15 mouse cellular contexts compared by ENCODE assay signal in genomic region chr8:10897573-10897972, GRCm38 (mm10).
DNase-seq lines count a peak whose midpoint lies in the region; ATAC-seq lines count a peak whose summit lies in the region.
"Had no signal": no experiment of that assay in that cellular context is flagged by ENCODE, and none has a peak within 500 bp of the region (broad histone marks: within the 10 kb centered on the region; RNA-seq: fewer than 3 reads in every experiment).

No protein-coding gene starts in this region.

- no peaks in the 10 kb centered on the region for H3K9me3 ChIP-seq in heart, embryonic 14.5 days (ENCODE audit: control insufficient read depth, low read length)
- no peaks in the 10 kb centered on the region for H3K9me3 ChIP-seq in forebrain, embryonic 14.5 days (replicated peaks; ENCODE audit: control insufficient read depth, low read length)
- no peaks in the 10 kb centered on the region for H3K9me3 ChIP-seq in hindbrain, embryonic 14.5 days (ENCODE audit: control insufficient read depth, low read length)
- H3K9me3 ChIP-seq in midbrain, embryonic 16.5 days (replicated peaks; ENCODE audit: control insufficient read depth, low read length, poor library complexity, severe bottlenecking): no peaks in the 10 kb centered on the region
- H3K9me3 ChIP-seq: embryonic facial prominence, embryonic 15.5 days; G1E had no signal

- no peaks in the 10 kb centered on the region for H3K36me3 ChIP-seq in heart, embryonic 14.5 days (ENCODE audit: control insufficient read depth, insufficient read depth, low read length)
- H3K36me3 ChIP-seq in forebrain, embryonic 14.5 days (ENCODE audit: control insufficient read depth, insufficient read depth, low read length): no peaks in the 10 kb centered on the region
- H3K36me3 ChIP-seq in hindbrain, embryonic 14.5 days (replicated peaks; ENCODE audit: control insufficient read depth, insufficient read depth): no peaks in the 10 kb centered on the region
- H3K36me3 ChIP-seq in midbrain, embryonic 16.5 days (ENCODE audit: control insufficient read depth, insufficient read depth, low read length): no peaks in the 10 kb centered on the region
- H3K36me3 ChIP-seq: embryonic facial prominence, embryonic 15.5 days; G1E had no signal

- peak; percentile 48; the same call in 1 of the 2 replicates for ATAC-seq in heart, embryonic 14.5 days (ENCODE audit: insufficient number of reproducible peaks, insufficient read depth, low FRiP score, low read depth)
- peak; percentile 47; the same call in 1 of the 2 replicates for ATAC-seq in forebrain, embryonic 14.5 days
- ATAC-seq in hindbrain, embryonic 14.5 days (ENCODE audit: low FRiP score): no peak; the same call in 1 of the 2 replicates
- peak; percentile 29; the same call in 1 of the 2 replicates for ATAC-seq in midbrain, embryonic 16.5 days
- ATAC-seq: intestine, postnatal 0 days had no signal

- H3K27ac ChIP-seq in heart, embryonic 14.5 days (replicated peaks in 1 of 2; ENCODE audit: control insufficient read depth in 1 of 2, insufficient read depth in 1 of 2, low read depth in 2 of 2, low read length in 2 of 2): peak overlapping the region; percentile 49 to 64
- H3K27ac ChIP-seq in forebrain, embryonic 14.5 days (ENCODE audit: low read depth, low read length): no peak overlapping the region
- no peak overlapping the region for H3K27ac ChIP-seq in hindbrain, embryonic 14.5 days
- H3K27ac ChIP-seq in midbrain, embryonic 16.5 days (ENCODE audit: low read length): no peak overlapping the region
- H3K27ac ChIP-seq: embryonic facial prominence, embryonic 15.5 days; liver, embryonic 14.5 days had no signal

- H3K4me2 ChIP-seq in heart, embryonic 14.5 days (ENCODE audit: low read length): 0 out of 2 replicates have a peak overlapping the region, but pooled peaks have one; percentile 22
- H3K4me2 ChIP-seq in forebrain, embryonic 14.5 days (ENCODE audit: low read length): no peak overlapping the region
- H3K4me2 ChIP-seq in hindbrain, embryonic 14.5 days (replicated peaks): no peak overlapping the region
- H3K4me2 ChIP-seq in midbrain, embryonic 16.5 days (ENCODE audit: low read length): no peak overlapping the region
- H3K4me2 ChIP-seq: embryonic facial prominence, embryonic 15.5 days had no signal

- H3K27me3 ChIP-seq in heart, embryonic 14.5 days (ENCODE audit: control insufficient read depth, insufficient read depth, low read length): no peaks in the 10 kb centered on the region
- no peaks in the 10 kb centered on the region for H3K27me3 ChIP-seq in forebrain, embryonic 14.5 days (replicated peaks; ENCODE audit: control insufficient read depth, insufficient read depth, low read length)
- no peaks in the 10 kb centered on the region for H3K27me3 ChIP-seq in hindbrain, embryonic 14.5 days (ENCODE audit: control insufficient read depth, insufficient read depth, low read length)
- no peaks in the 10 kb centered on the region for H3K27me3 ChIP-seq in midbrain, embryonic 16.5 days (ENCODE audit: control insufficient read depth, insufficient read depth, low read depth, low read length)
- H3K27me3 ChIP-seq: embryonic facial prominence, embryonic 15.5 days had no signal

- DNase-seq in heart, postnatal 4 days: no peak
- peak; percentile 52 for DNase-seq in forebrain, embryonic 14.5 days (ENCODE audit: low spot score)
- DNase-seq in hindbrain, embryonic 14.5 days (ENCODE audit: low spot score): peak; percentile 53
- DNase-seq in adrenal gland, adult 8-10 months: no peak
- no peak for DNase-seq in frontal cortex, postnatal 10 days (ENCODE audit: low spot score in 2 of 2)
- DNase-seq: cerebellum, adult 11-12 months; kidney, postnatal 36 days; lung, postnatal 10 days; right cerebral cortex, postnatal 25 days had no signal

- WGBS in heart, embryonic 14.5 days: 28% methylated on average over 7 of the region's 7 CpGs
- 42% methylated on average over 7 of the region's 7 CpGs for WGBS in forebrain, embryonic 14.5 days
- 32% methylated on average over 7 of the region's 7 CpGs for WGBS in hindbrain, embryonic 14.5 days
- WGBS in midbrain, embryonic 16.5 days: 24% methylated on average over 7 of the region's 7 CpGs

- no peak overlapping the region for H3K4me3 ChIP-seq in heart, embryonic 14.5 days (ENCODE audit: control insufficient read depth in 1 of 2, insufficient read depth in 1 of 2, low read depth in 1 of 2, low read length in 2 of 2)
- H3K4me3 ChIP-seq in forebrain, embryonic 14.5 days (ENCODE audit: low read depth, low read length): no peak overlapping the region
- H3K4me3 ChIP-seq in hindbrain, embryonic 14.5 days (replicated peaks; ENCODE audit: low read length): no peak overlapping the region
- no peak overlapping the region for H3K4me3 ChIP-seq in midbrain, embryonic 16.5 days (ENCODE audit: low read depth, low read length)
- H3K4me3 ChIP-seq: embryonic facial prominence, embryonic 15.5 days had no signal

- H3K9ac ChIP-seq in heart, embryonic 14.5 days (ENCODE audit: low read length): no peak overlapping the region; the same call in 1 of the 2 replicates
- no peak overlapping the region for H3K9ac ChIP-seq in forebrain, embryonic 14.5 days (ENCODE audit: low read length)
- no peak overlapping the region for H3K9ac ChIP-seq in hindbrain, embryonic 14.5 days
- H3K9ac ChIP-seq in midbrain, embryonic 16.5 days (ENCODE audit: low read depth, low read length): no peak overlapping the region
- H3K9ac ChIP-seq: embryonic facial prominence, embryonic 15.5 days; liver, embryonic 14.5 days had no signal

- H3K4me1 ChIP-seq in heart, embryonic 14.5 days (ENCODE audit: control insufficient read depth in 2 of 2, insufficient read depth in 2 of 2, low read length in 2 of 2): peaks cover 30 to 34% of the 10 kb centered on the region in 2 experiments
- H3K4me1 ChIP-seq in forebrain, embryonic 14.5 days (ENCODE audit: control insufficient read depth, insufficient read depth, low read length): peaks cover 14% of the 10 kb centered on the region
- H3K4me1 ChIP-seq in hindbrain, embryonic 14.5 days (replicated peaks; ENCODE audit: control insufficient read depth, insufficient read depth, low read length): peaks cover 34% of the 10 kb centered on the region
- H3K4me1 ChIP-seq in midbrain, embryonic 16.5 days (ENCODE audit: control insufficient read depth, insufficient read depth, low read length): peaks cover 20% of the 10 kb centered on the region

Comparison
In these comparisons a context has a peak if more than half of its experiments do, and no peak if none do; other contexts are left out.
1. H3K27ac ChIP-seq: peak in heart, embryonic 14.5 days (2 of 2); none in forebrain, embryonic 14.5 days (single experiment), hindbrain, embryonic 14.5 days (single experiment) and midbrain, embryonic 16.5 days (single experiment).
2. DNase-seq: peak in forebrain, embryonic 14.5 days (single experiment) and hindbrain, embryonic 14.5 days (single experiment); none in heart, postnatal 4 days (single experiment), adrenal gland, adult 8-10 months (single experiment) and frontal cortex, postnatal 10 days (0 of 2).